Mouse (Mus musculus) cortical plate, adult 2 months (tissue): Measurements from ENCODE around the gene 2310022A10Rik.

ENCODE experiments used
- CTCF ChIP-seq: fragments of 200-500 bp; IDR thresholded peaks from 2 replicates; pipeline ENCODE4 v1.5.1; 2011; ENCODE audit warnings: mild to moderate bottlenecking, control low read depth, low read length; ENCODE audit not compliant: insufficient read depth; ENCODE audit errors: extremely low read depth
- POLR2A ChIP-seq: fragments of 200-500 bp; IDR thresholded peaks from 2 replicates; pipeline ENCODE4 v1.6.1; 2011; ENCODE audit warnings: mild to moderate bottlenecking, low read length, control low read depth; ENCODE audit not compliant: insufficient read depth; ENCODE audit errors: extremely low read depth

DNA sequence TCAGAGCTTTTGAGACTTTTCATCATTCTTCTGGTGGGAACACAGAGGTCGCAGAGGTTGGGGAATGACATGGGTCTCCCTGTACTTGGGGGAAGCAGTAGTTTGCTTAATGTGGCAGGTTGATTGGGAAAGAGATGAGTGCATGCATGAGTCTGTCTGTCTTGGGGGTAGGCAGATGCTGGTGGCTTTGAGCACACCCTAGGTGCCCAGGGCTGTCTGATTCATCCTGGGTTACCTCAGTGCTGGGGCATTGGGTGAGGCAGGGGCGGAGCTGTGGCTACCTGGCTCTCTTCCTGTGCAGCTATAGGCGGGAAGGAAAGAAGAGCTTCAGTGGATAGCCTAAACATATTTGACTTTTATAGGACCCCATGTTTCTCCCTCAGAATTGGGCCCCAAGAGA is 55.1 kb downstream of the 2310022A10Rik start:
- no peak for TF ChIP-seq CTCF
- TF ChIP-seq POLR2A: no peak
